Mouse (Mus musculus) kidney, adult 9 months (tissue): Measurements from ENCODE around the gene C2cd5.
"Not testable (repeated sequence)": the region's sequence is repeated elsewhere in the genome, so short reads cannot be mapped to it uniquely, and the experiment has no call there.

ENCODE experiments used
- DNase-seq: peaks from one replicate; pipeline ENCODE4 v3.0.0; 2022

Gene C2cd5

GRCm38 (mm10) chr6:143008865-143009264 is 91.1 kb downstream of the C2cd5 start:
- no peak for DNase-seq

- DNase-seq: not testable (repeated sequence)
Observed at GRCm38 (mm10) chr6:143005209-143005608, 94.7 kb downstream of the C2cd5 start.

- DNase-seq: no peak
Observed at GRCm38 (mm10) chr6:143004801-143005200, 95.1 kb downstream of the C2cd5 start.

GRCm38 (mm10) chr6:142998221-142998999 is 101.5 kb downstream of the C2cd5 start:
- DNase-seq: peak; percentile 85

- no peak for DNase-seq
Observed at GRCm38 (mm10) chr6:142996887-142997286, 103.1 kb downstream of the C2cd5 start.

- DNase-seq: no peak
Observed at GRCm38 (mm10) chr6:142995567-142995966, 104.4 kb downstream of the C2cd5 start.

- DNase-seq: no peak
Observed at GRCm38 (mm10) chr6:142994821-142995220, 105.1 kb downstream of the C2cd5 start.

- no peak for DNase-seq
Observed at GRCm38 (mm10) chr6:142993705-142994698, 105.9 kb downstream of the C2cd5 start.

GRCm38 (mm10) chr6:142992971-142993370 is 107.0 kb downstream of the C2cd5 start:
- DNase-seq: no peak

- no peak for DNase-seq
Observed at GRCm38 (mm10) chr6:142992099-142992498, 107.8 kb downstream of the C2cd5 start.

- DNase-seq: no peak
Observed at GRCm38 (mm10) chr6:142991391-142992059, 108.4 kb downstream of the C2cd5 start.

GRCm38 (mm10) chr6:142990516-142990915 is 109.4 kb downstream of the C2cd5 start:
- DNase-seq: no peak

- no peak for DNase-seq
Observed at GRCm38 (mm10) chr6:142989495-142989894, 110.4 kb downstream of the C2cd5 start.

GRCm38 (mm10) chr6:142988753-142989152 is 111.2 kb downstream of the C2cd5 start:
- DNase-seq: peak; percentile 74

- DNase-seq: no peak
Observed at GRCm38 (mm10) chr6:142988231-142988630, 111.7 kb downstream of the C2cd5 start.

- DNase-seq: no peak
Observed at GRCm38 (mm10) chr6:142987616-142988015, 112.3 kb downstream of the C2cd5 start.

GRCm38 (mm10) chr6:142986706-142987105 is 113.2 kb downstream of the C2cd5 start:
- DNase-seq: not testable (repeated sequence)

- not testable (repeated sequence) for DNase-seq
Observed at GRCm38 (mm10) chr6:142985561-142986238, 114.2 kb downstream of the C2cd5 start.

GRCm38 (mm10) chr6:142979665-142980660 is 120.0 kb downstream of the C2cd5 start:
- no peak for DNase-seq

GRCm38 (mm10) chr6:142977221-142977620 is 122.7 kb downstream of the C2cd5 start:
- DNase-seq: no peak

GRCm38 (mm10) chr6:142973289-142973688 is 126.7 kb downstream of the C2cd5 start:
- DNase-seq: no peak
